Mouse (Mus musculus): ENCODE measurements around the gene Pcbp3.

GRCm38 (mm10) chr10:76794102-76794501, 167.6 kb downstream of the Pcbp3 start:
- TF ChIP-seq GATA1 (IDR thresholded peaks at IDR 0.05; ENCODE audit: low read length) (no peak), TAL1 (IDR thresholded peaks at IDR 0.05; ENCODE audit: low read length) (no peak)

All from erythroblast, embryonic 14.5 days (primary cell).